Mouse (Mus musculus): ENCODE results near the gene Eid1. TPM values are rescaled to one million over a fixed set of nuclear protein-coding genes. Genes with fewer than 3 reads are reported as not detected.
A peak's percentile ranks its signal among the peaks of the same experiment; 100 is the strongest.

Gene Eid1
- total RNA-seq, 2 experiments from 2014 or later, result 268 to 295 TPM

GRCm38 (mm10) chr2:125667184-125667583 is 5.7 kb upstream of the Eid1 start:
- no peak for DNase-seq (ENCODE audit: extremely low spot score in 1 of 2, low spot score in 1 of 2)

GRCm38 (mm10) chr2:125667721-125668120 is 5.2 kb upstream of the Eid1 start:
- no peak for DNase-seq (ENCODE audit: extremely low spot score in 1 of 2, low spot score in 1 of 2)

GRCm38 (mm10) chr2:125670846-125671245 is 2.0 kb upstream of the Eid1 start:
- DNase-seq (ENCODE audit: extremely low spot score in 1 of 2, low spot score in 1 of 2), result no peak

GRCm38 (mm10) chr2:125672568-125672956 is 333 bp upstream of the Eid1 start:
- no peak for DNase-seq (ENCODE audit: extremely low spot score in 1 of 2, low spot score in 1 of 2)

- no peak for DNase-seq (ENCODE audit: extremely low spot score in 1 of 2, low spot score in 1 of 2)
These were observed 8.9 kb downstream of the Eid1 start for GRCm38 (mm10) chr2:125681811-125682210.

- DNase-seq (ENCODE audit: extremely low spot score in 1 of 2, low spot score in 1 of 2), result no peak
These were observed 11.0 kb downstream of the Eid1 start for GRCm38 (mm10) chr2:125683895-125684294.

- no peak for DNase-seq (ENCODE audit: extremely low spot score in 1 of 2, low spot score in 1 of 2)
These were observed 11.9 kb downstream of the Eid1 start for GRCm38 (mm10) chr2:125684559-125685440.

GRCm38 (mm10) chr2:125685441-125686150 is 12.7 kb downstream of the Eid1 start:
- no peak for DNase-seq (ENCODE audit: extremely low spot score in 1 of 2, low spot score in 1 of 2)

- DNase-seq (ENCODE audit: extremely low spot score in 1 of 2, low spot score in 1 of 2), result no peak
These were observed 19.1 kb downstream of the Eid1 start for GRCm38 (mm10) chr2:125692010-125692409.

- DNase-seq (ENCODE audit: extremely low spot score in 1 of 2, low spot score in 1 of 2), result no peak
These were observed 21.9 kb downstream of the Eid1 start for GRCm38 (mm10) chr2:125694798-125695197.

- no peak for DNase-seq (ENCODE audit: extremely low spot score in 1 of 2, low spot score in 1 of 2)
These were observed 23.3 kb downstream of the Eid1 start for GRCm38 (mm10) chr2:125696219-125696618.

GRCm38 (mm10) chr2:125701606-125702005 is 28.7 kb downstream of the Eid1 start:
- no peak for DNase-seq (ENCODE audit: extremely low spot score in 1 of 2, low spot score in 1 of 2)

GRCm38 (mm10) chr2:125702851-125703250 is 30.0 kb downstream of the Eid1 start:
- DNase-seq (ENCODE audit: extremely low spot score in 1 of 2, low spot score in 1 of 2), result no peak

GRCm38 (mm10) chr2:125704907-125705631 is 32.2 kb downstream of the Eid1 start:
- no peak for DNase-seq (ENCODE audit: extremely low spot score in 1 of 2, low spot score in 1 of 2)

- no peak for DNase-seq (ENCODE audit: extremely low spot score in 1 of 2, low spot score in 1 of 2)
These were observed 33.6 kb downstream of the Eid1 start for GRCm38 (mm10) chr2:125706510-125706921.

GRCm38 (mm10) chr2:125716599-125716998 is 43.7 kb downstream of the Eid1 start:
- DNase-seq (ENCODE audit: extremely low spot score in 1 of 2, low spot score in 1 of 2), result no peak

- no peak for DNase-seq (ENCODE audit: extremely low spot score in 1 of 2, low spot score in 1 of 2)
These were observed 50.2 kb downstream of the Eid1 start for GRCm38 (mm10) chr2:125723086-125723407.

- peak in 1 of 2 experiments; percentile 36 for DNase-seq (ENCODE audit: extremely low spot score in 1 of 2, low spot score in 1 of 2)
These were observed 50.7 kb downstream of the Eid1 start for GRCm38 (mm10) chr2:125723408-125724085.

- no peak for DNase-seq (ENCODE audit: extremely low spot score in 1 of 2, low spot score in 1 of 2)
These were observed 51.2 kb downstream of the Eid1 start, which contains the start of gene Shc4 for GRCm38 (mm10) chr2:125724086-125724430. Gene Shc4, minus strand, starts transcription at chr2:125724148.

Measured in layer of hippocampus, postnatal 25 days (tissue).